Mouse (Mus musculus) cerebellum, adult 18-20 months (tissue): ENCODE measurements around the gene 1700092M07Rik.

Experiments used
- DNase-seq, 2 experiments: peaks; one replicate each; pipeline ENCODE4 v3.0.0; 2021

1700092M07Rik gene

DNA sequence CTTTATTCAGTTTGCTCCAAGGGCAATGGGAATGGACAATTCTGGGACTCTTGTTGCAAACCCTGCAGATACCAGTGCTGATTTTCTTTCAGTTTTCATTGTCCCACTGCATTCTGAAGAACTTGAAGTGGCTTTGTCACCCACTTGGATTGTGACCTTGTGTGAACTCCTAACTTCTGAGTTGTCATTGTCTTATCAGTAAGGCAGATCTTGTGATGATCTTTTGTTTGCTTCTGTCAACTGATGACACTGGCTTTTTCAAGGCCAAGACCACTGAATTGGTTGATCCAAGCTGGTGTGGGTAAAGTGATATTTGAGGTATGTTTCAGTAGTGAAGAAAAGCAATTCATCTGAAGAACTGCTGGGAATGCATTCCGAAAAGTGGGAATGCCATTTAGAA is 4.9 kb downstream of the 1700092M07Rik start:
- no peak for DNase-seq

DNA sequence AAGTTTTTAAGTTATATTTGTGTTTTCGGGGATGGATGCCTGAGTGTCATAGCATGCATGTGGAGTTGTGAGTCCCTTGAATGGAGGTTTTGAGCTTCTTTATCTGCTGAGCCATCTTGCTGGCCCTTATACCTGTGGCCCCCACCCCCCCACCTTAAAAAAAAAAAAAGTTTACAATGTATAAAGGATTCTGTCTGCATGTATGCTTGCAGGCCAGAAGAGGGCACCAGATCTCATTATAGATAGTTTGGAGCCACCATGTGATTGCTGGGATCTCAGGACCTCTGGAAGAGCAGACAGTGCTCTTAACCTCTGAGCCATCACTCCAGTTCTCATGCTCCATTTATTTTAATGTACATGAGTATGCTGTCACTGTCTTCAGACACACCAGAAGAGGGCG is 6.8 kb downstream of the 1700092M07Rik start:
- no peak for DNase-seq

- no peak for DNase-seq
Observed at GRCm38 (mm10) chr19:8755652-8756051, 15.1 kb downstream of the 1700092M07Rik start.

DNA sequence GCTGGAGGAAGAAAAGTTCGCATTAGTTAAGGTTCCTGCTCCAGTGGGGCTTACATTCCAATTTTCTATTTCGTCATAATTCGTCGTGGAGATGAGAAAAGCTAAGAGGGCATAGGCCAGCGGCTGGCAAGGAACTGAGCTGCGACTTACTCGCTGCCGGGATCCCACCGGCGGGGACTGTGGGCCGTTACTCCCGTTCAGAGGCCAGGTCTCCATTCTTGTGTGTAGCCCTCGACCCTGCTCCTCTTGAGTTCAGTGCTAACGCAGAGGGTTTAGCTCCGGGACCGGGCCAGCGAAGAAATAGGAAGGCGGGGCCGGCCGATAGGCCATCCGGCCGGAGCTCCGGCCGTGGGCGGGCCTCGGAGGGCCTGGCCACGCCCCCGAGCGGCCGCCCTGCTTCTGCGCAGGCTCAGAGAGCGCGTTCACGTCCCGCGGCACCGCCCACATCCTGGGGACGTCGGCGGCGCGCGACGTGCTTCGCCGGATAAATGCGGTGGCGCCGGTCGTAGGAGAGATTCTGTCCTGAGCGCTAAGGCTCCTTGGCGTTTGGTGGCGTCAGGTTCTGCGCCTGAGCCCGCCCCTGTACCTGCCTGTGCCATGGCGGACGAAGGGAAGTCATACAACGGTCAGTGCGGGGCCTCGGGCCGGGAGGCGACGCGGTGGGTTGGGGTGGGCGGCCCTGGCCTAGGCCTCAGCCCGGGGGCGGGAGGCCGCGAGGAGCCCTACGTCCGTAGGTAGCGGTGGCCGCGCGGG is 16.3 kb downstream of the 1700092M07Rik start, which contains the start of gene Nxf1:
Gene Nxf1, plus strand, starts transcription at position 439 of the 753 bp plus-strand sequence.
- peak; percentile 90 to 95 for DNase-seq

DNA sequence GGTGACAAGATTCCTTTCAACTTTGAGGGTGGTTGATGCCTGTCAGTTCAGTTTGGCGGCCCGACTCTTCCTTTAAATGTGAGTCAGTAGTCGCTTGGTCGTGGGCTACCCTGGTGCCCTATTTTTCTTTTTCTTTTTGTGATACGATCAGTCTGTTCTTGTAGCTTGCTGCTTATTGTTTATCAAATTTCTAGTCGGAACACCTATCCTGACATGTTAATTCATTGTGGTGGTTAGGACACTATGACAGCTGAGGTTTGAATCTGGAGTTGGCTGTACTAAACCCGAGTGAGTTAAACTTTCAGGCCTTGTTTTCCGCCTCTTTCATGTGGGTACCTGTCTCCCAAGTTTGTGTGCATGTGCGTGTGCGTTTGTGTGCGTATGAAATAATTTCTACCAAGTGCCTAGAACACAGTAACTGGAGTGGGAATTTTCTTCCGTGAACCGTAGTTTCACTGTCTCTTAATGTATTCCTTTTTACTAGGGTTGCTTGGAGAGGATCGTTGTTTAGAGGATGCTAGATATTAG is 17.0 kb downstream of the 1700092M07Rik start:
- DNase-seq: no peak

GRCm38 (mm10) chr19:8758899-8759298 is 18.4 kb downstream of the 1700092M07Rik start:
- no peak for DNase-seq

DNA sequence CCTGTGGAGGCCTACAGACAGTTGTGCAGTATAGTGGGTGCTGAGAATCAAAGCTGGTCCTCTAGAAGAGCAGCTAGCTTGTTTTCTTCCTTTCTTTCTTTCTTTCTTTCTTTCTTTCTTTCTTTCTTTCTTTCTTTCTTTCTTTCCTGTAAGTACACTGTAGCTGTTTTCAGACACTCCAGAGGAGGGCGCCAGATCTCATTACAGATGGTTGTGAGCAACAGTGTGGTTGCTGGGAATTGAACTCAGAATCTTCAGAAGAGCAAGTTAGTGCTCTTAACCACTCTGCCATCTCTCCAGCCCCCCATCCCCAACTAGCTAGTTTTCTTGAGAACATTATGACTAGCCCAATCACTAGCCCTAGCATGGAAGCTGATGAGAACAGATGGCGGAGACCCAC is 20.2 kb downstream of the 1700092M07Rik start:
- no peak for DNase-seq

DNA sequence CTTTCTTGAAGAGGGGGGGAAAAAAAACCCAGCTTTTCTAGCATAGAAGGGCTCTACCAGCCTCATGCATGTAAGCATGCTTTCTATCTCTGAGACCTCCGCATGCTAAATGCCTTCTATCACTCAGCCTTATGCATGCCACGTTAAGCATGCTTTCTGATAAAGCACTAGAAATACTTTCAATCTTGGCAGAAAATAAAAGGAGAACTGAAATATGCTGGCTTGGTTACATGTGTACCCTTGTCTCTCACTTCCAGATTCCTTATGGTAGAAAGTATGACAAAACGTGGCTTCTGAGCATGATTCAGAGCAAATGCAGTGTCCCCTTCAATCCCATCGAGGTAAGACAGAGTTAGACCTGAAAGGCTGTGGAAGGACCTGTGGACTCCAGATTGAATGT is 22.8 kb downstream of the 1700092M07Rik start:
- DNase-seq: no peak

- DNase-seq: no peak
Observed at GRCm38 (mm10) chr19:8765562-8765961, 25.0 kb downstream of the 1700092M07Rik start.

DNA sequence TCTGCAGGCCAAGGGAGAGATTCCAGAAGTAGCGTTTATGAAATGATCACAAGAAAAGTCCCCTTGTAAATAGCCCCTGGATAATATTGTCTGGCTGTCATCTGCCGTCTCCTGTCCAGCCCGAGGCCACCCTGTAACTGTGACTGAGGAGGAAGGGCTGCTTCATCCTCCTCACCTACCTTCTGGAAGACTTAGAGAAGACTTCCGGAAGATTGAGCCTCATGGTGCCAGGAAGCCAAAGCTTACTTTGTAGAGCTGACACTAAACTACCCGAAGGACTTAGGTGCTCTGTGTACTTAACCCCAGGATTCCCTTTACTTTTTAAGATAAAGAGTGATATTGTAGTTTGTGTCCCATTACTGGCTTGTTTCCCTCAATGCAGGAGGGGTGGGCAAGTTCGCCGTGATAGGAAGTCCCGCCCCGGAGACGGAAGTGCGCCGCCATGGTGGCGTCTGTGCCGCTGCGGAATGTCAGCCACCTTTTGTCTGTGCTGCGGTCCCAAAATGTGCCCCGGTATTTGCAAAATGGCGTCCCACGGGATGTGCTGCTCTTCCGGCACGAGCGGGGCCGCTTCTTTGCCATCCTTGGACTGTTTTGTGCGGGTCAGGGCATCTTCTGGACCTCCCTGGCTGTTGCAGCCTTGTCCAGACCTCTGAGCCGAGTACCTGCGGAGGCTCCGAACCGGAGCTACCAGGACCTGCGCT is 30.2 kb downstream of the 1700092M07Rik start, which contains the start of gene Tmem223:
Gene Tmem223, plus strand, starts transcription at position 430 of the 704 bp plus-strand sequence.
- peak; percentile 82 to 84 for DNase-seq

GRCm38 (mm10) chr19:8772996-8773395 is 32.5 kb downstream of the 1700092M07Rik start:
- no peak for DNase-seq

- DNase-seq: no peak
Observed at GRCm38 (mm10) chr19:8773409-8773808, 32.9 kb downstream of the 1700092M07Rik start.

GRCm38 (mm10) chr19:8774086-8774835 is 33.7 kb downstream of the 1700092M07Rik start, which contains the start of gene Tmem179b:
Tmem179b (minus strand) TSS chr19:8774467.
- peak; percentile 96 to 98 for DNase-seq

- DNase-seq: peak in 1 of 2 experiments; percentile 30
Observed at GRCm38 (mm10) chr19:8774951-8775421, 34.5 kb downstream of the 1700092M07Rik start.

DNA sequence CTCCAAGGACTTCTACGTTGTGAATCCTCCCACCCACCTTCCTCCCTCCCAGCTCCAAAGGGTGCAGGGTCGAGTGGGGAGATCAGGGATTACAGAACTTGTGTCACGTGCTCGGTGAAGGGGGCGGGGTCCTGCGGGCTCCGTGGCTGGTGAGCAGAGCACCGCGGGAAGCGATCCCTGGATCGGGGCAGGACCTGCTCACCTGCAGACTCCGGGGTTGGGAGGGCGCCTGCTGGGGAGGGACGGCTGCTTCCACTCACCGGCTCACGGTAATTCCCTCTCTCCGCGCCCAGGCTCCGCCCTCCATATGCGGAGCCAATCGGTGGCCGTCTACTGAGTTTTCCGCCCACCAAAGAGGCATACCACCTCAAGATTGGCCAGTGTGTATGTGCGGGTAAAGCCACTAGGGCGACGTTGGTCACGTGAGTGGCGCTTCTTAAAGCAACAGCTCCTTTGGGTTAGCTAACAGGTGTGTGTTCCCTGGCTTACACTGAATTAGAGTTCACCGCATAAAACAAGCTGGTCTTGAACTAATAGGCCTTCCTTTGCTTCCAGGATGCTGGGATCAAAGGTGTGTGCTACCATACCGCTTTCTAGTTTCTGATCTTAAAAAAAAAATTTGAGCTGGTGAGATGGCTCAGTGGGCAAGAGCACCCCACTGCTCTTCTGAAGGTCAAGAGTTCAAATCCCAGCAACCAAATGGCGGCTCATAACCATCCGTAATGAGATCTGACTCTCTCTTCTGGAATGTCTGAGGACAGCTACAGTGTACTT is 45.7 kb downstream of the 1700092M07Rik start, which contains the start of gene Taf6l:
Gene Taf6l, minus strand, starts transcription at position 410 of the 774 bp plus-strand sequence.
- peak; percentile 88 to 97 for DNase-seq

GRCm38 (mm10) chr19:8788521-8788920 is 48.0 kb downstream of the 1700092M07Rik start:
- peak in 1 of 2 experiments; percentile 30 for DNase-seq

DNA sequence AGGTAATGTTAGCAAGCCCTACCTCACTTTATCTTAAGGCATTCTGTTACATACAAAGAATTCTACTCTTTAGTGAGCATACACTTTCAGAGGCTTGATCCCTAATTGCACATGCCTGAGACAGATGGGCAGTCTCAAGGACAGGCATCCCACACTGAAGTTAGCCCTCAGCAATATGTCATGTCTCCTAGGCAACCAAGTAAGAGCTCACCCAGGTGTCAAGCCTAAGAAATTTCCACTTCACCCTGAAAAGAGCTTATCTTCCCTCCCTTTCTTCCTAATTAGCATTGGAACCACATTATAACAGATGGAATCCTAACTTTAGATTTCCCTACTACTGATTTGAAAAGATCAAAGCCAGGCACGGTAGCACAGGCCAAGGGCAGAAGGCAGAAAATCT is 48.7 kb downstream of the 1700092M07Rik start:
- no peak for DNase-seq

- no peak for DNase-seq
Observed at GRCm38 (mm10) chr19:8790171-8790570, 49.7 kb downstream of the 1700092M07Rik start.
